Mouse (Mus musculus) intestine, postnatal 0 days (tissue): ENCODE measurements around the gene Mavs. TPM values are rescaled to one million over a fixed set of nuclear protein-coding genes. Genes with fewer than 3 reads are reported as not detected.
A peak's percentile ranks its signal among the peaks of the same experiment; 100 is the strongest.

ENCODE experiments used
- ATAC-seq: fragments of 200-750 bp; cut with Nextera tagmentation; 2 replicates; pipeline ENCODE4 v1.8.0; 2017; ENCODE audit warnings: mild to moderate bottlenecking, moderate TSS enrichment, moderate library complexity
- H3K27ac ChIP-seq: fragments of 300-500 bp; sonication (generic); 2 replicates; pipeline ENCODE4 v1.5.1; 2014; ENCODE audit warnings: mild to moderate bottlenecking, low read depth, low read length, moderate library complexity
- H3K27me3 ChIP-seq: fragments of 300-500 bp; sonication (generic); replicated peaks from 2 replicates; pipeline ENCODE4 v1.6.1; 2014; ENCODE audit warnings: low read length, mixed read lengths; ENCODE audit not compliant: control insufficient read depth, insufficient read depth
- H3K36me3 ChIP-seq: fragments of 300-500 bp; sonication (generic); 2 replicates; pipeline ENCODE4 v1.6.1; 2014; ENCODE audit warnings: mild to moderate bottlenecking, moderate library complexity; ENCODE audit not compliant: control insufficient read depth, insufficient read depth
- H3K4me1 ChIP-seq: fragments of 300-500 bp; sonication (generic); replicated peaks from 2 replicates; pipeline ENCODE4 v1.6.1; 2014; ENCODE audit warnings: antibody characterized with exemption, low read length, mixed read lengths; ENCODE audit not compliant: control insufficient read depth, insufficient read depth
- H3K4me2 ChIP-seq: fragments of 300-500 bp; sonication (generic); replicated peaks from 2 replicates; pipeline ENCODE4 v1.6.1; 2014; ENCODE audit warnings: low read depth, mild to moderate bottlenecking, moderate library complexity
- H3K4me3 ChIP-seq: fragments of 300-500 bp; sonication (generic); 2 replicates; pipeline ENCODE4 v1.5.1; 2014; ENCODE audit warnings: low read depth, low read length
- H3K9ac ChIP-seq: fragments of 300-500 bp; sonication (generic); 2 replicates; pipeline ENCODE4 v1.6.1; 2014; ENCODE audit warnings: mild to moderate bottlenecking, low read depth, low read length
- H3K9me3 ChIP-seq: fragments of 300-500 bp; sonication (generic); 2 replicates; pipeline ENCODE4 v1.6.1; 2016; ENCODE audit warnings: mixed run types; ENCODE audit not compliant: control insufficient read depth
- CTCF ChIP-seq: sonication (generic); IDR thresholded peaks from 2 replicates; pipeline ENCODE4 v1.5.1; 2016; ENCODE audit warnings: low read depth, mild to moderate bottlenecking, control low read depth, antibody characterized with exemption, moderate library complexity
- whole genome bisulfite sequencing: fragments of 180-500 bp; shearing (Covaris S2); extraction: QIAGEN DNeasy Blood & Tissue Kit; methylation state at CpG from one replicate; pipeline ENCODE4 v1.1.7; 2014; 5-methylcytosine and 5-hydroxymethylcytosine counted together
- polyA plus RNA-seq: library from polyadenylated mRNA; unstranded; fragments of >200 nt; fragmentation: Nextera tagmentation; extraction: Ambion mirVana; gene quantifications from 2 replicates; pipeline ENCODE4 v1.2.1, GENCODE M21; 2015

Gene Mavs
- polyA plus RNA-seq, 1 experiment from 2014 or later = 27.2 TPM

- WGBS = 0% methylated on average over 58 of the region's 59 CpGs
- peak overlapping the region; percentile 76 for H3K4me2 ChIP-seq
- H3K27ac ChIP-seq = peak overlapping the region; percentile 100
- H3K9me3 ChIP-seq = no peaks in the 10 kb centered on the region
- H3K4me3 ChIP-seq = peak overlapping the region; percentile 89
- no peaks in the 10 kb centered on the region for H3K27me3 ChIP-seq
- peak overlapping the region; percentile 91 for H3K9ac ChIP-seq
- peaks cover 6% of the 10 kb centered on the region for H3K4me1 ChIP-seq
- ATAC-seq = peak; percentile 78
- TF ChIP-seq CTCF = no peak
- no peaks in the 10 kb centered on the region for H3K36me3 ChIP-seq
These were observed 29.1 kb downstream of the Mavs start for GRCm38 (mm10) chr2:131262680-131263670.

DNA sequence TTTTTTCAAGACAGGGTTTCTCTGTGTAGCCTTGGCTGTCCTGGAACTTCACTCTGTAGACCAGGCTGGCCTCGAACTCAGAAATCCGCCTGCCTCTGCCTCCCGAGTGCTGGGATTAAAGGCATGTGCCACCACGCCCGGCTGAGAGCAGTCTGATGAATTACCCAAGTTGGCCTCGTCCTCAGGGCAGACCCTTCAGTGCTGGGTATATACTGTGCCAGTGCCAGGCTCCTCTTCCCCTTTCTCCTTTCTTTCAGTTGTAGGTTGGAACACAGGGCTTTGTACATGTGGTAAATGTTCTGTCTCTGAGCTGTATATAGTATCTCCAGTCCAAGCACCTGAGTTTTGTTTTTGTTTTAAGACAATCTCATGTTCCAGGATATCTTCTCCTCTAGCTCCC lies 30.2 kb downstream of the Mavs start:
- 41% methylated on average over 6 of the region's 6 CpGs for WGBS
- Histone ChIP-seq H3K27ac (no peak overlapping the region), H3K27me3 (no peaks in the 10 kb centered on the region), H3K4me2 (peak overlapping the region; percentile 76), H3K9ac (no peak overlapping the region), H3K4me1 (peaks cover 6% of the 10 kb centered on the region), H3K9me3 (no peaks in the 10 kb centered on the region), H3K4me3 (0 out of 2 replicates have a peak overlapping the region, but pooled peaks have one; percentile 89), H3K36me3 (no peaks in the 10 kb centered on the region)
- no peak for TF ChIP-seq CTCF
- ATAC-seq = no peak

- Histone ChIP-seq H3K4me3 (no peak overlapping the region), H3K4me1 (peaks cover 6% of the 10 kb centered on the region), H3K9me3 (no peaks in the 10 kb centered on the region), H3K27ac (no peak overlapping the region), H3K36me3 (no peaks in the 10 kb centered on the region), H3K4me2 (0 out of 2 replicates have a peak overlapping the region, but pooled peaks have one; percentile 21), H3K9ac (no peak overlapping the region), H3K27me3 (no peaks in the 10 kb centered on the region)
- no peak for TF ChIP-seq CTCF
- WGBS = 75% methylated on average over 2 of the region's 2 CpGs
- ATAC-seq = no peak
These were observed 31.2 kb downstream of the Mavs start for GRCm38 (mm10) chr2:131265056-131265455.

DNA sequence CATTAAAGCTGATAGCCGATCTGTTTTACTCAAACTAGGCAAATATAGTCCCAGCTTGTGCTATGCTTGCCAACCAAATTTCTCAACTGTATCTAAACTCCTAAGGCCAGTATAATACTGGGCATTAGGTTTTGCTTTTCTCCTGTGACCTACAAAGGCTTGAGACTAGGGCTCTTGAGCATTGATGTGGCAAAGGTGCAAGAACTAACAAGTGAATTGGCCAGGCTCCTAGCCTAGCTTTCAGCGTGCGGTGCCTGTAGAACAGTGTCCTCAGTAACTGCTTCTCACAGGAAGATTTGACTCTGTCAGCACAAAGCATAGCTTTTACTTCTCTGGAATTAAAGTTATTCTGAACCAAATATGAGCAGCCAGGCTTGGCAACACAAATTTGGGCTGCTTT lies 41.6 kb downstream of the Mavs start:
- ATAC-seq = no peak
- no peaks in the 10 kb centered on the region for H3K9me3 ChIP-seq
- no peak for TF ChIP-seq CTCF

GRCm38 (mm10) chr2:131276722-131277121 lies 42.9 kb downstream of the Mavs start:
- no peak for TF ChIP-seq CTCF
- Histone ChIP-seq H3K27me3 (no peaks in the 10 kb centered on the region), H3K4me1 (no peaks in the 10 kb centered on the region), H3K9me3 (no peaks in the 10 kb centered on the region), H3K4me2 (no peak overlapping the region), H3K9ac (no peak overlapping the region), H3K36me3 (peaks cover 58% of the 10 kb centered on the region), H3K4me3 (no peak overlapping the region), H3K27ac (no peak overlapping the region)
- 90% methylated on average over 5 of the region's 5 CpGs for WGBS
- ATAC-seq = no peak

More for the DNA sequence above, 41.6 kb downstream of the Mavs start:
- Histone ChIP-seq H3K4me1 (no peaks in the 10 kb centered on the region), H3K27me3 (no peaks in the 10 kb centered on the region), H3K4me2 (no peak overlapping the region), H3K9ac (no peak overlapping the region), H3K27ac (no peak overlapping the region), H3K36me3 (peaks cover 48% of the 10 kb centered on the region), H3K4me3 (no peak overlapping the region)
- WGBS = 95% methylated on average over 3 of the region's 3 CpGs

DNA sequence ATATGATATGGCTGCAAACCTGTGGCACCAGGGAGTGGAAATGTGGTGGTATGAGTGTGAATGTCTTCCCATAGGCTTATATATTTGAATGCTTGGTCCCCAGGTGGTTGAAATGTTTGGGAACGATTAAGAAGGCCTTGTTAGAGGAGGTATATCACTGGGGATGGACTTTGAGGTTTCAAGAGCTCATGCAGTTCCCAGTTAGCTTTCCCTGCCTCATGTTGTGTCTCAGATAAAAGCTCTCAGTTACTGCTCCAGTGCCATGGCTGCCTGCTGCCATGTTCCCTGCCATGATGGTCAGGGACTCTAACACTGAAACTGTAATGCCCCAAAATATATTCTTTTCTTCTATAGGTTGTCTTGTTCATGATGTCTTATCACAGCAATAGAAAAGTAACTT lies 47.7 kb downstream of the Mavs start:
- H3K9ac ChIP-seq = no peak overlapping the region
- H3K4me2 ChIP-seq = no peak overlapping the region
- H3K36me3 ChIP-seq = peaks cover 52% of the 10 kb centered on the region
- no peak overlapping the region for H3K4me3 ChIP-seq
- no peak for ATAC-seq
- H3K27ac ChIP-seq = no peak overlapping the region
- H3K4me1 ChIP-seq = no peaks in the 10 kb centered on the region
- no peaks in the 10 kb centered on the region for H3K27me3 ChIP-seq
- WGBS = 81% methylated on average over 1 of the region's 1 CpGs
- no peak for TF ChIP-seq CTCF
- no peaks in the 10 kb centered on the region for H3K9me3 ChIP-seq
